Mouse (Mus musculus): ENCODE data around the gene Bag1. TPM values are rescaled to one million over a fixed set of nuclear protein-coding genes. Genes with fewer than 3 reads are reported as not detected.

Gene Bag1
- polyA plus RNA-seq, 1 experiment = 200 TPM

GRCm38 (mm10) chr4:40975678-40976077 lies 27.6 kb upstream of the Bag1 start:
- TF ChIP-seq POLR2A (IDR thresholded peaks at IDR 0.05; ENCODE audit: low read depth, low read length) (no peak), CTCF (IDR thresholded peaks at IDR 0.05; ENCODE audit: extremely low read depth, insufficient read length, insufficient replicate concordance, low read depth, low read length) (no peak)
- H3K27ac ChIP-seq (ENCODE audit: insufficient read depth, low read depth, low read length) = no peak overlapping the region
- 90% methylated on average over 3 of the region's 3 CpGs for WGBS

GRCm38 (mm10) chr4:40974011-40974410 lies 25.9 kb upstream of the Bag1 start:
- peaks cover 4% of the 10 kb centered on the region for H3K4me1 ChIP-seq (ENCODE audit: control insufficient read depth, insufficient read depth, insufficient read length, low read length)
- peaks cover 23% of the 10 kb centered on the region for H3K36me3 ChIP-seq (ENCODE audit: control insufficient read depth, insufficient read depth, low read length)
- H3K27ac ChIP-seq (ENCODE audit: insufficient read depth, low read depth, low read length) = no peak overlapping the region
- H3K27me3 ChIP-seq (ENCODE audit: control insufficient read depth, insufficient read depth, low read length) = no peaks in the 10 kb centered on the region
- 76% methylated on average over 1 of the region's 1 CpGs for WGBS
- TF ChIP-seq POLR2A (IDR thresholded peaks at IDR 0.05; ENCODE audit: low read depth, low read length) (no peak), CTCF (IDR thresholded peaks at IDR 0.05; ENCODE audit: extremely low read depth, insufficient read length, insufficient replicate concordance, low read depth, low read length) (no peak)
- H3K4me3 ChIP-seq (ENCODE audit: low read depth, low read length) = no peak overlapping the region

More at GRCm38 (mm10) chr4:40975678-40976077, 27.6 kb upstream of the Bag1 start:
- H3K27me3 ChIP-seq (ENCODE audit: control insufficient read depth, insufficient read depth, low read length) = no peaks in the 10 kb centered on the region
- peaks cover 2% of the 10 kb centered on the region for H3K4me1 ChIP-seq (ENCODE audit: control insufficient read depth, insufficient read depth, insufficient read length, low read length)
- H3K4me3 ChIP-seq (ENCODE audit: low read depth, low read length) = no peak overlapping the region
- H3K36me3 ChIP-seq (ENCODE audit: control insufficient read depth, insufficient read depth, low read length) = peaks cover 29% of the 10 kb centered on the region

GRCm38 (mm10) chr4:40971744-40972143 lies 23.6 kb upstream of the Bag1 start:
- 22% methylated on average over 13 of the region's 13 CpGs for WGBS
- Histone ChIP-seq H3K36me3 (ENCODE audit: control insufficient read depth, insufficient read depth, low read length) (peaks cover 8% of the 10 kb centered on the region), H3K27ac (ENCODE audit: insufficient read depth, low read depth, low read length) (no peak overlapping the region), H3K27me3 (ENCODE audit: control insufficient read depth, insufficient read depth, low read length) (no peaks in the 10 kb centered on the region), H3K4me1 (ENCODE audit: control insufficient read depth, insufficient read depth, insufficient read length, low read length) (peaks cover 4% of the 10 kb centered on the region), H3K4me3 (ENCODE audit: low read depth, low read length) (peak overlapping the region; percentile 73)
- TF ChIP-seq CTCF (IDR thresholded peaks at IDR 0.05; ENCODE audit: extremely low read depth, insufficient read length, insufficient replicate concordance, low read depth, low read length) = peak; percentile 62; the same call in 1 of the 2 replicates
- TF ChIP-seq POLR2A (IDR thresholded peaks at IDR 0.05; ENCODE audit: low read depth, low read length) = no peak

- Histone ChIP-seq H3K27ac (ENCODE audit: insufficient read depth, low read depth, low read length) (peak within 1 kb of the TSS; percentile 81), H3K36me3 (ENCODE audit: control insufficient read depth, insufficient read depth, low read length) (peaks cover 8% of the 10 kb centered on the region; the same call in 1 of the 2 replicates), H3K27me3 (ENCODE audit: control insufficient read depth, insufficient read depth, low read length) (no peaks in the 10 kb centered on the region), H3K4me1 (ENCODE audit: control insufficient read depth, insufficient read depth, insufficient read length, low read length) (peaks cover 4% of the 10 kb centered on the region), H3K4me3 (ENCODE audit: low read depth, low read length) (peak within 1 kb of the TSS; percentile 73)
- WGBS = under 1% methylated on average over 85 of the region's 85 CpGs
- TF ChIP-seq CTCF (IDR thresholded peaks at IDR 0.05; ENCODE audit: extremely low read depth, insufficient read length, insufficient replicate concordance, low read depth, low read length) (no peak), POLR2A (IDR thresholded peaks at IDR 0.05; ENCODE audit: low read depth, low read length) (peak; percentile 71)
Measured at GRCm38 (mm10) chr4:40970842-40971701, 23.0 kb upstream of the Bag1 start, which contains the start of gene Nfx1. Nfx1 (plus strand) TSS chr4:40970906.

- under 1% methylated on average over 16 of the region's 16 CpGs for WGBS
- H3K36me3 ChIP-seq (ENCODE audit: control insufficient read depth, insufficient read depth, low read length) = peaks cover 10% of the 10 kb centered on the region
Measured at GRCm38 (mm10) chr4:40970592-40970841, 22.4 kb upstream of the Bag1 start.

GRCm38 (mm10) chr4:40969781-40970591 lies 21.9 kb upstream of the Bag1 start:
- WGBS = 4% methylated on average over 13 of the region's 13 CpGs
- no peak for TF ChIP-seq POLR2A (IDR thresholded peaks at IDR 0.05; ENCODE audit: low read depth, low read length)
- no peak for TF ChIP-seq CTCF (IDR thresholded peaks at IDR 0.05; ENCODE audit: extremely low read depth, insufficient read length, insufficient replicate concordance, low read depth, low read length)
- Histone ChIP-seq H3K4me3 (ENCODE audit: low read depth, low read length) (peak overlapping the region; percentile 73), H3K36me3 (ENCODE audit: control insufficient read depth, insufficient read depth, low read length) (peaks cover 13% of the 10 kb centered on the region), H3K27ac (ENCODE audit: insufficient read depth, low read depth, low read length) (peak overlapping the region; percentile 81), H3K4me1 (ENCODE audit: control insufficient read depth, insufficient read depth, insufficient read length, low read length) (peaks cover 4% of the 10 kb centered on the region), H3K27me3 (ENCODE audit: control insufficient read depth, insufficient read depth, low read length) (no peaks in the 10 kb centered on the region)

More at GRCm38 (mm10) chr4:40970592-40970841, 22.4 kb upstream of the Bag1 start:
- peaks cover 4% of the 10 kb centered on the region for H3K4me1 ChIP-seq (ENCODE audit: control insufficient read depth, insufficient read depth, insufficient read length, low read length)
- no peak for TF ChIP-seq CTCF (IDR thresholded peaks at IDR 0.05; ENCODE audit: extremely low read depth, insufficient read length, insufficient replicate concordance, low read depth, low read length)
- TF ChIP-seq POLR2A (IDR thresholded peaks at IDR 0.05; ENCODE audit: low read depth, low read length) = no peak
- H3K27me3 ChIP-seq (ENCODE audit: control insufficient read depth, insufficient read depth, low read length) = no peaks in the 10 kb centered on the region
- peak overlapping the region; percentile 81 for H3K27ac ChIP-seq (ENCODE audit: insufficient read depth, low read depth, low read length)
- H3K4me3 ChIP-seq (ENCODE audit: low read depth, low read length) = peak overlapping the region; percentile 73

- Histone ChIP-seq H3K4me3 (ENCODE audit: low read depth, low read length) (no peak overlapping the region), H3K27ac (ENCODE audit: insufficient read depth, low read depth, low read length) (no peak overlapping the region), H3K36me3 (ENCODE audit: control insufficient read depth, insufficient read depth, low read length) (peaks cover 19% of the 10 kb centered on the region), H3K4me1 (ENCODE audit: control insufficient read depth, insufficient read depth, insufficient read length, low read length) (peaks cover 4% of the 10 kb centered on the region), H3K27me3 (ENCODE audit: control insufficient read depth, insufficient read depth, low read length) (no peaks in the 10 kb centered on the region)
- WGBS = 30% methylated on average over 4 of the region's 4 CpGs
- TF ChIP-seq CTCF (IDR thresholded peaks at IDR 0.05; ENCODE audit: extremely low read depth, insufficient read length, insufficient replicate concordance, low read depth, low read length) (no peak), POLR2A (IDR thresholded peaks at IDR 0.05; ENCODE audit: low read depth, low read length) (no peak)
Measured at GRCm38 (mm10) chr4:40969161-40969560, 21.1 kb upstream of the Bag1 start.
